Mouse (Mus musculus) embryonic facial prominence, embryonic 11.5 days (tissue): ENCODE measurements at regions not wholly inside any gene's neighbourhood (a gene's known extent, or its start where the extent isn't known, plus 50 kb on each side); places are given as distances from the start of the nearest gene placed in this dataset.

ENCODE experiments used
- ATAC-seq: fragments of 200-750 bp; cut with Nextera tagmentation; replicated peaks from 2 replicates; pipeline ENCODE4 v1.8.0; 2017; ENCODE audit warnings: low read depth; ENCODE audit not compliant: insufficient number of reproducible peaks, low FRiP score, low TSS enrichment
- DNase-seq: peaks from one replicate; pipeline ENCODE4 v3.0.0-alpha.2; 2015; ENCODE audit warnings: low spot score
- H3K27ac ChIP-seq: fragments of 300-500 bp; sonication (generic); replicated peaks from 2 replicates; pipeline ENCODE4 v1.5.1; 2014; ENCODE audit warnings: mild to moderate bottlenecking, low read depth, low read length, control low read depth
- H3K27me3 ChIP-seq: fragments of 300-500 bp; sonication (generic); 2 replicates; pipeline ENCODE4 v1.6.1; 2014; ENCODE audit warnings: mild to moderate bottlenecking, low read length, moderate library complexity, mixed read lengths; ENCODE audit not compliant: control insufficient read depth, insufficient read depth
- H3K36me3 ChIP-seq: fragments of 300-500 bp; sonication (generic); replicated peaks from 2 replicates; pipeline ENCODE4 v1.6.1; 2014; ENCODE audit warnings: low read depth, mild to moderate bottlenecking, low read length, moderate library complexity, mixed read lengths; ENCODE audit not compliant: control insufficient read depth, insufficient read depth
- H3K4me1 ChIP-seq: fragments of 300-500 bp; sonication (generic); 2 replicates; pipeline ENCODE4 v1.6.1; 2014; ENCODE audit warnings: low read length, mixed read lengths; ENCODE audit not compliant: control insufficient read depth, insufficient read depth
- H3K4me2 ChIP-seq: fragments of 300-500 bp; sonication (generic); 2 replicates; pipeline ENCODE4 v1.6.1; 2014; ENCODE audit warnings: low read depth, mild to moderate bottlenecking, control low read depth, low read length, moderate library complexity
- H3K4me3 ChIP-seq: fragments of 300-500 bp; sonication (generic); 2 replicates; pipeline ENCODE4 v1.5.1; 2014; ENCODE audit warnings: low read depth, low read length, control low read depth
- H3K9ac ChIP-seq: fragments of 300-500 bp; sonication (generic); replicated peaks from 2 replicates; pipeline ENCODE4 v1.6.1; 2014; ENCODE audit warnings: mild to moderate bottlenecking, control low read depth, low read length
- H3K9me3 ChIP-seq: fragments of 300-500 bp; sonication (generic); replicated peaks from 2 replicates; pipeline ENCODE4 v1.6.1; 2016; ENCODE audit warnings: mild to moderate bottlenecking, low read length, inconsistent platforms, mixed read lengths; ENCODE audit not compliant: control insufficient read depth
- WGBS: fragments of 180-500 bp; shearing (Covaris S2); extraction: QIAGEN DNeasy Blood & Tissue Kit; methylation state at CpG from one replicate; pipeline ENCODE4 v1.1.7; 2014; 5-methylcytosine and 5-hydroxymethylcytosine counted together

GRCm38 (mm10) chr19:30327693-30328092 lies 95.0 kb downstream of the Mbl2 start:
- no peaks in the 10 kb centered on the region for H3K27me3 ChIP-seq
- H3K4me1 ChIP-seq, result no peaks in the 10 kb centered on the region
- no peaks in the 10 kb centered on the region for H3K9me3 ChIP-seq
- no peaks in the 10 kb centered on the region for H3K36me3 ChIP-seq
- ATAC-seq (no peak), DNase-seq (no peak)
- no peak overlapping the region for H3K4me3 ChIP-seq
- H3K4me2 ChIP-seq, result no peak overlapping the region
- no peak overlapping the region for H3K27ac ChIP-seq
- H3K9ac ChIP-seq, result no peak overlapping the region

- DNase-seq (no peak), ATAC-seq (no peak)
- Histone ChIP-seq H3K4me2 (no peak overlapping the region), H3K27me3 (no peaks in the 10 kb centered on the region), H3K4me1 (no peaks in the 10 kb centered on the region), H3K9me3 (no peaks in the 10 kb centered on the region), H3K27ac (no peak overlapping the region), H3K4me3 (no peak overlapping the region), H3K9ac (no peak overlapping the region), H3K36me3 (no peaks in the 10 kb centered on the region)
- WGBS, result 88% methylated on average over 4 of the region's 4 CpGs
Observed at GRCm38 (mm10) chr19:30328886-30329285, 96.1 kb downstream of the Mbl2 start.

- ATAC-seq (no peak), DNase-seq (no peak)
- Histone ChIP-seq H3K36me3 (no peaks in the 10 kb centered on the region), H3K4me1 (no peaks in the 10 kb centered on the region), H3K9ac (no peak overlapping the region), H3K4me3 (no peak overlapping the region), H3K27ac (no peak overlapping the region), H3K9me3 (no peaks in the 10 kb centered on the region), H3K4me2 (no peak overlapping the region), H3K27me3 (no peaks in the 10 kb centered on the region)
- 85% methylated on average over 7 of the region's 7 CpGs for WGBS
Observed at GRCm38 (mm10) chr19:30330792-30331191, 98.0 kb downstream of the Mbl2 start.

DNA sequence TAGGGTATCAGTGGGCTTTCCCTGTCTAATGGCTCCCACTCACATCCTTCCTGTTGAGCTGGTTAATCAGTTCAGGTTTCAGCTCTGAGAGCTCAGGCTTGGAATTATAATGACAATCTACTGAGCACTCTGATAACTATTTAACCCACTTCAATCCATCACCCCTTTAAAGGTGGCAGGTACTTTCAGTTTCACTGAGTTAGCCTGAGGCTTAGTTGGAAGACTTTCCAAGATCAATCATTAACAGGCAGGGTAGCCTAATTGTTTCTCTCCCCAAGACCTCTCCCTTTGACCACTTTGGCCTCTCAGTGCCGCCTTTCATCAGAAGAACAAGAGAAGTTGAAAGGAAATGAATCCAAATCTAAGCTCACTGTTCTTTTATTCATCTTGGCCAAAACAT lies 99.1 kb downstream of the Mbl2 start:
- WGBS, result 45% methylated on average over 1 of the region's 1 CpGs
- H3K4me2 ChIP-seq, result no peak overlapping the region
- no peak overlapping the region for H3K9ac ChIP-seq
- DNase-seq (no peak), ATAC-seq (no peak)
- no peaks in the 10 kb centered on the region for H3K9me3 ChIP-seq
- no peak overlapping the region for H3K4me3 ChIP-seq
- H3K36me3 ChIP-seq, result no peaks in the 10 kb centered on the region
- H3K27ac ChIP-seq, result no peak overlapping the region
- no peaks in the 10 kb centered on the region for H3K4me1 ChIP-seq
- no peaks in the 10 kb centered on the region for H3K27me3 ChIP-seq

DNA sequence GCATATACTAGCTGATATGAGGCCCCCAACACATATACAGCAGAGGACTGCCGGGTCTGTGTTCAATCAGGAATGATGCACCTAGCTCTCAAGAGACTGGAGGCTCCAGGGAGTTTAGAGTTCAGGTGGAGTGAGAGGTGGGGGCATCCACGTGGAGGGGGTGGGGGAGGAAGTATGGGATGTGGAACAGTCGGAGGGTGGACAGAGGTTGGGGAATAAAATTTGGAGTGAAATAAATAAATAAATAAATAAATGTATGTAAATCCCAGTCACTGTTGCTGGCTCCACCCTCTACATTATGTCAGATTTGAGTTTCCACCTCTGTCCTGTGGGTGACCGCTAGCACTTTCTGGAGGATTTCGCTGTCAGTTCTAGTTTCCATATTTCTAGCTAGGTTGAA lies 111.7 kb downstream of the Mbl2 start:
- Histone ChIP-seq H3K4me3 (no peak overlapping the region), H3K36me3 (no peaks in the 10 kb centered on the region), H3K4me1 (no peaks in the 10 kb centered on the region), H3K9ac (no peak overlapping the region), H3K27ac (no peak overlapping the region), H3K4me2 (no peak overlapping the region), H3K9me3 (no peaks in the 10 kb centered on the region), H3K27me3 (no peaks in the 10 kb centered on the region)
- DNase-seq (no peak), ATAC-seq (no peak)
- 74% methylated on average over 5 of the region's 5 CpGs for WGBS

DNA sequence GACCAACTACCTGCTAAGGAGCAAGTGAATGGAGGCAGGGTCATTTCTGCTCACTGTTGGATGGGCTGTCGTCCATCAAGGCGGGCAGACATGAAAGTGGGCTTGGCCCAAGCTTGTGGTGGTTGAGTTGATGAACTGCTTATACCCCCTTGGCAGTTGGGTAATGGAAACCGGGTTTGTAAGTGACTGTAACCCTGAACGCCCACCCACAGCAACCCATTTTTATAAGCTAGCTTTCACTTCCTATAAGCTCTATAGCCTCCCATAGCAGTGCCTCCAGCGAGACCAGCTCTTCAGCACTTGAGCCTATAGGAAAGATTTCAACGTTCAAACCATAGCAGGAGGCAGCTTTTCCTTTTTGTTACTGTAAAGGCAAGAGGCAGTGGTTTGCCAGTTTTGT lies 116.2 kb downstream of the Mbl2 start:
- Histone ChIP-seq H3K4me3 (no peak overlapping the region), H3K36me3 (no peaks in the 10 kb centered on the region), H3K4me2 (no peak overlapping the region), H3K9ac (no peak overlapping the region), H3K27ac (no peak overlapping the region), H3K27me3 (no peaks in the 10 kb centered on the region), H3K9me3 (no peaks in the 10 kb centered on the region), H3K4me1 (no peaks in the 10 kb centered on the region)
- DNase-seq (no peak), ATAC-seq (no peak)
- WGBS, result 81% methylated on average over 6 of the region's 6 CpGs

DNA sequence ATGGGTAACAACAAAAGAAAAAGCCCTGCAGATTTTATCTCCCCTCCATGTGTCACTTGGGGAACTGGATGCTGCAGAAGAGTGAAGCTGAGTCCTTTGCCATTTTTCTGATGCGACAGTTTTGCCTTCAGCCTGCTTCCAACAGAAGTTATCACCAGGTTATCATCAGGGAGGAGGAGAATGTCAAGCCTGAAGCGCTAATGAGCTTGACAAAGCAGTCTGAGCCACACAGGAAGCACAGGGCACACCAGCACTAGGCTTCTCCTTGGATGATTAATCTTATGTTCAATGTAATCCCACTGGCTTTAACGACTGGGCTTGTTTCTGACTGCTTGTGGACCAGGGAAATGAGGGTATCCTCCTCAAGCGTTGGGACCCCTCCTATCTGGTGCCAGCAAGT lies 122.2 kb downstream of the Mbl2 start:
- ATAC-seq (no peak), DNase-seq (no peak)
- no peak overlapping the region for H3K4me2 ChIP-seq
- H3K9ac ChIP-seq, result no peak overlapping the region
- no peak overlapping the region for H3K4me3 ChIP-seq
- H3K27me3 ChIP-seq, result no peaks in the 10 kb centered on the region
- no peaks in the 10 kb centered on the region for H3K9me3 ChIP-seq
- no peak overlapping the region for H3K27ac ChIP-seq
- no peaks in the 10 kb centered on the region for H3K36me3 ChIP-seq
- H3K4me1 ChIP-seq, result no peaks in the 10 kb centered on the region
- 42% methylated on average over 4 of the region's 4 CpGs for WGBS

DNA sequence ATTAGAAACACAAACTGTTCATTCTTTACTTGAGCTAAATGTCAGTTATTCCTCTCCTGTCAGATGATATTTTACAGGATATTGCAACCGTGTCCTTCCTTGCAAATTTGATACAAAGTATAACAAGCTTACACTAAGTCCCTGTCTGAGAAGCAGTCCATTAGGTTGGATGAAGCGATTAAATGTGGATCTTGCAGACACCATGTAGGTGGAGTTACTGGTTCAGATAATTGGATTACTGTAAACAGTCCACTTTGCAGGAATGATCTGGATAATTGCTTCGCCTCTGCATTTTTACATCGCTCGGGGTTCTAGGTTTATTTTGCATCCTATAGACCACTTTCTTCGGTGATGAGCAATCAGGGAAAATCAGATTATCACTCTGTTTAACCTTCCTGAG lies 126.2 kb downstream of the Mbl2 start:
- Histone ChIP-seq H3K9ac (no peak overlapping the region), H3K9me3 (no peaks in the 10 kb centered on the region), H3K36me3 (no peaks in the 10 kb centered on the region), H3K27me3 (no peaks in the 10 kb centered on the region), H3K4me3 (no peak overlapping the region), H3K27ac (no peak overlapping the region), H3K4me1 (no peaks in the 10 kb centered on the region; the same call in 1 of the 2 replicates), H3K4me2 (no peak overlapping the region)
- WGBS, result 46% methylated on average over 6 of the region's 6 CpGs
- ATAC-seq (no peak), DNase-seq (no peak)

GRCm38 (mm10) chr19:30371901-30372300 lies 139.2 kb downstream of the Mbl2 start:
- DNase-seq, result peak; percentile 61
- ATAC-seq, result no peak
- H3K4me1 ChIP-seq, result no peaks in the 10 kb centered on the region
- H3K27me3 ChIP-seq, result no peaks in the 10 kb centered on the region
- no peak overlapping the region for H3K4me3 ChIP-seq
- no peaks in the 10 kb centered on the region for H3K9me3 ChIP-seq
- H3K36me3 ChIP-seq, result no peaks in the 10 kb centered on the region
- WGBS, result 36% methylated on average over 5 of the region's 5 CpGs
- no peak overlapping the region for H3K27ac ChIP-seq
- H3K9ac ChIP-seq, result no peak overlapping the region
- no peak overlapping the region for H3K4me2 ChIP-seq
